Mouse (Mus musculus) E14TG2a.4 (cell line): ENCODE data around the gene Tgfbi.
A peak's percentile ranks its signal among the peaks of the same experiment; 100 is the strongest.

ENCODE experiments used
- H3K27me3 ChIP-seq: 2 replicates; pipeline ENCODE4 v1.6.1; 2014; ENCODE audit warnings: low read length, control low read depth; ENCODE audit not compliant: insufficient read depth
- H3K36me3 ChIP-seq: 2 replicates; pipeline ENCODE4 v1.6.1; 2014; ENCODE audit warnings: low read length, control low read depth; ENCODE audit not compliant: insufficient read depth
- H3K4me1 ChIP-seq: replicated peaks from 2 replicates; pipeline ENCODE4 v1.6.1; 2014; ENCODE audit warnings: low read depth, low read length, control low read depth
- H3K4me3 ChIP-seq: replicated peaks from 2 replicates; pipeline ENCODE4 v1.5.1; 2014; ENCODE audit warnings: mild to moderate bottlenecking, low read length
- H3K9me3 ChIP-seq: 2 replicates; pipeline ENCODE4 v1.6.1; 2014; ENCODE audit warnings: low read length, control low read depth
- CTCF ChIP-seq: conservative IDR thresholded peaks from 2 replicates; pipeline ENCODE4 v1.5.1; 2014; ENCODE audit warnings: low read length
- NANOG ChIP-seq: IDR thresholded peaks from 2 replicates; pipeline ENCODE4 v1.6.1; 2014; ENCODE audit warnings: borderline replicate concordance, low read length, mixed read lengths
- POU5F1 ChIP-seq: IDR thresholded peaks from 2 replicates; pipeline ENCODE4 v1.6.1; 2014; ENCODE audit warnings: low read length, borderline replicate concordance

Tgfbi gene

GRCm38 (mm10) chr13:56677731-56678130, 68.4 kb downstream of the Tgfbi start:
- peaks cover 14% of the 10 kb centered on the region for H3K4me1 ChIP-seq
- no peaks in the 10 kb centered on the region for H3K36me3 ChIP-seq
- H3K4me3 ChIP-seq, result no peak overlapping the region
- TF ChIP-seq NANOG, result no peak
- no peak for TF ChIP-seq CTCF
- no peak for TF ChIP-seq POU5F1
- H3K27me3 ChIP-seq, result peaks cover 45% of the 10 kb centered on the region
- no peaks in the 10 kb centered on the region for H3K9me3 ChIP-seq

GRCm38 (mm10) chr13:56678188-56678787, 69.0 kb downstream of the Tgfbi start:
- peaks cover 50% of the 10 kb centered on the region for H3K27me3 ChIP-seq
- no peaks in the 10 kb centered on the region for H3K9me3 ChIP-seq
- no peak for TF ChIP-seq CTCF
- no peak for TF ChIP-seq NANOG
- TF ChIP-seq POU5F1, result no peak
- H3K36me3 ChIP-seq, result no peaks in the 10 kb centered on the region
- H3K4me1 ChIP-seq, result peaks cover 16% of the 10 kb centered on the region
- no peak overlapping the region for H3K4me3 ChIP-seq

DNA sequence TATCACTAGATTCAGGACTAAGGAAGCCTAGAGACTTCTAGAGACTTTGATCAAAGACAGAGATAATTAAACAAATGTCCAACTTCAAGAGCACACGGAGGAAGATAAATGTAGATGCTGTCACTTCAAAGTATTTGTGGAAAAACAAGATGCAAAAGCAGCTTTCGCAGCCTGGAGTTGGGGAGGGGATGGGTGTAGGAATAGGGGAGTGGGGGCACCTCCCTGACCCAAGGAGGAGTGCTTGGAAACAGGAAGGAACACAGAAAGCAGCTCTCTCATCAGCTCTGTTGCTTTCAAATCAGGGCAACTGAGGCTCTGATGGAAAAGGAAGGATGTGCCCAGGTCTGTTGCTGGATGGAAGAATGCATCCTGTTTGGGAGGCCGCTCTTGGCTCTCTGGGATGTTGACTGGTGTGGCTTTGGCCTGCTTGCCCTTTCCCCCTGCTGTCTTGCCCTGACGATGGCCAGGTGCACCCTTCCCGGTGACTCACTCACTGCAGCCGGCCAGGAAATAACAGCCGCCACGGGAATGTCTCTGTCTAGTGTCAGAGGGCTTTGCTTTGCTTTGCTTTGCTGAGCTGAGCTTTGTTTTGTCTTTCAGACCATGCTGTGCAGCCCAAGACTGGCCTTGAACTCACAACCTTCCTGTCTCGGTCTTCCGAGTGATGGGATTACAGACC, 69.6 kb downstream of the Tgfbi start:
- TF ChIP-seq CTCF (no peak), POU5F1 (no peak), NANOG (no peak)
- Histone ChIP-seq H3K27me3 (peaks cover 50% of the 10 kb centered on the region), H3K36me3 (no peaks in the 10 kb centered on the region), H3K4me1 (peaks cover 10% of the 10 kb centered on the region), H3K4me3 (no peak overlapping the region), H3K9me3 (no peaks in the 10 kb centered on the region)

DNA sequence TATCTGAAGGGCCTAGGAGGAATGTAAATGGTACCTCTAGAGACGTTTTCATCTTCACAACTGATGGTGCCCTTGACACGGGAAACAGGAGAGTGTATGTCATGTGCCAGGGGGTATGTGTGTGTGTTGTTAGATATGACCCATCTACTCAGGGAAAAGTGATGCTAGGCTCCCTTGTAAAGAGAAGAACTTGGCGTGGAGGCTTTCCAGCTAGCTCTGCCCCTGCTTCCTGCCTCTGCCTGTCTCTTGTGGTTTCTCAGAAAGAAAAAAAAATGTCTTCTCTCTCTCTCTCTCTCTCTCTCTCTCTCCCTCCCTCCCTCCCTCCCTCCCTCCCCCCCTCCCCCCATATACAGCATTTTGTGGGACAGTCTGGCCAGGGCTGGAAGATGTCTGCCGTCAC, 72.6 kb downstream of the Tgfbi start:
- Histone ChIP-seq H3K4me3 (peak overlapping the region; percentile 53; the same call in 1 of the 2 replicates), H3K4me1 (peaks cover 9% of the 10 kb centered on the region), H3K9me3 (no peaks in the 10 kb centered on the region), H3K27me3 (peaks cover 75% of the 10 kb centered on the region), H3K36me3 (no peaks in the 10 kb centered on the region)
- TF ChIP-seq NANOG, result no peak
- no peak for TF ChIP-seq POU5F1
- no peak for TF ChIP-seq CTCF

DNA sequence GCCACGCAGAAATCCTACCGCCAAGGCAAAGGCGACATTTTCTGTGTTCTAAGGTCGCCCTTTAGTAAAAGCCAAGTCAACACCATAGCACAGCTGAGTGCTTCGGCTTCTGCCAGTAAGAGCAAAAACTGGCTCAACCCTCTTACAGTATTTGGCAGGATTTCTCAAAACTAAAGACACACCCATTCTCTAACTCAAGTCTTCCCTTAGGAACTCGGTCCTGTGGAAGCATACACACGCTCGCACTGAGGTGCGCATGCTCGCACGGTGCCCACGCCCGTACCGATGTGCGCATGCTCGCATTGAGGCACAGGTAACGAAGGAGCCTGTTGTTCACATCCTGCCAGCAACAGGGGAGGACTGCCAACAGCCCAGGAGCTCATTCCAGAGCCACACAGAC, 73.0 kb downstream of the Tgfbi start:
- no peaks in the 10 kb centered on the region for H3K36me3 ChIP-seq
- no peak for TF ChIP-seq CTCF
- no peaks in the 10 kb centered on the region for H3K9me3 ChIP-seq
- peaks cover 71% of the 10 kb centered on the region for H3K27me3 ChIP-seq
- H3K4me1 ChIP-seq, result peaks cover 9% of the 10 kb centered on the region
- H3K4me3 ChIP-seq, result peak overlapping the region; percentile 53

DNA sequence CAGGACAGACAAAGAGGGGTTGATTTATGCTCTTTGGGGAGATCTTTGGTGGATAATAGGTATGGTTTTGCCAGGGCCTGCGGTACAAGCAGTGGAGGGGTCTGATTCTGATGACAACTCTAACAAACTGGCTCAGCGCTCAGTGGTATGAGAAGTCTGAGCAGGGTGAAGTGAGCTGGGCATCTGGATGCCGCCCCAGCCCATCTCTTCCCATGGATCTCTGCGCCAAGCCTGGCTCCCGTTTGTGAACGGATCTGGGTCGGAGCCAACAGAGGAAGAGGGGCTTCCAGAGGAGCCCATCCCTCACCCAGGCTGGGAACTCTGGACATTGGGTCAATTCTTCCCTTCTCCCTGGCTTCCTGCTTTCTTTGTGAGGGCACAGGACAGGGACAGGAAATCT, 74.0 kb downstream of the Tgfbi start:
- peaks cover 67% of the 10 kb centered on the region for H3K27me3 ChIP-seq
- H3K4me1 ChIP-seq, result peaks cover 9% of the 10 kb centered on the region
- no peak overlapping the region for H3K4me3 ChIP-seq
- no peaks in the 10 kb centered on the region for H3K36me3 ChIP-seq
- H3K9me3 ChIP-seq, result no peaks in the 10 kb centered on the region
- TF ChIP-seq POU5F1 (no peak), NANOG (no peak), CTCF (no peak)
